Mouse (Mus musculus) liver, embryonic 14.5 days (tissue): ENCODE measurements around the gene Ndufa3.

Source experiments
- CTCF ChIP-seq: IDR thresholded peaks from 2 replicates; pipeline ENCODE4 v1.5.1; 2016; ENCODE audit warnings: antibody characterized with exemption, low read depth, control low read depth
- EP300 ChIP-seq: IDR thresholded peaks from 2 replicates; pipeline ENCODE4 v1.6.1; 2016; ENCODE audit warnings: antibody characterized with exemption, low read depth

GRCm38 (mm10) chr7:3656966-3657365 lies 39.8 kb downstream of the Ndufa3 start:
- TF ChIP-seq CTCF, result no peak
- no peak for TF ChIP-seq EP300
